Mouse (Mus musculus): ENCODE results near the gene Car14. TPM values are rescaled to one million over a fixed set of nuclear protein-coding genes. Genes with fewer than 3 reads are reported as not detected.
"Not testable (repeated sequence)": the region's sequence is repeated elsewhere in the genome, so short reads cannot be mapped to it uniquely, and the experiment has no call there.

Gene Car14
- polyA plus RNA-seq, 1 experiment from 2014 or later: 67.8 TPM

DNA sequence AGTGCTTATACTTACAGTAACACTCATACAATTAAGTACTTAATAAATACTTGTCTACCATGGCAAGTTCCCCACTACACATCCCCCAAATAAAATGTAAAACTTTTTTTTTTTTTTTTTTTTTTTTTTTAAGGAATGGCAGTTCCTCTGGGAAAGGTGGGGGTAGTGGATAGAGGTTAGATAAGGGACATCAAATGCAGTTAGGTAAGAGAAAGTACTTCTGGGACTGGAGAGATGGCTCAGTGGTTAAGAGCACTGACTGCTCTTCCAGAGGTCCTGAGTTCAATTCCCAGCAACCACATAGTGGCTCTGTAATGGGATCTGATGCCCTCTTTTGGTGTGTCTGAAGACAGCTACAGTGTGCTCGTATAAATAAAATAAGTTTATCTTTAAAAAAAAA is 47.4 kb downstream of the Car14 start:
- not testable (repeated sequence) for H3K4me2 ChIP-seq (ENCODE audit: low read depth, low read length); H3K27me3 ChIP-seq (ENCODE audit: control insufficient read depth, insufficient read depth, low read length); H3K9me3 ChIP-seq (replicated peaks; ENCODE audit: control insufficient read depth, low read length); H3K4me3 ChIP-seq (ENCODE audit: low read depth, low read length); DNase-seq (ENCODE audit: low spot score); H3K4me1 ChIP-seq (ENCODE audit: control insufficient read depth, insufficient read depth, low read length); H3K9ac ChIP-seq (replicated peaks; ENCODE audit: low read length); ATAC-seq (replicated peaks; ENCODE audit: insufficient number of reproducible peaks, low FRiP score, low TSS enrichment, low read depth); H3K36me3 ChIP-seq (replicated peaks; ENCODE audit: control insufficient read depth, insufficient read depth, low read depth, low read length); H3K27ac ChIP-seq (replicated peaks; ENCODE audit: low read depth, low read length)
- 82% methylated on average over 1 of the region's 1 CpGs for WGBS

- Histone ChIP-seq H3K27me3 (ENCODE audit: control insufficient read depth, insufficient read depth, low read length) (no peaks in the 10 kb centered on the region), H3K4me2 (ENCODE audit: low read depth, low read length) (peak overlapping the region; percentile 52), H3K4me3 (ENCODE audit: low read depth, low read length) (peak overlapping the region; percentile 91), H3K9ac (replicated peaks; ENCODE audit: low read length) (peak overlapping the region; percentile 82), H3K27ac (replicated peaks; ENCODE audit: low read depth, low read length) (peak overlapping the region; percentile 67), H3K9me3 (replicated peaks; ENCODE audit: control insufficient read depth, low read length) (no peaks in the 10 kb centered on the region), H3K36me3 (replicated peaks; ENCODE audit: control insufficient read depth, insufficient read depth, low read depth, low read length) (peaks cover 10% of the 10 kb centered on the region), H3K4me1 (ENCODE audit: control insufficient read depth, insufficient read depth, low read length) (no peaks in the 10 kb centered on the region)
- 22% methylated on average over 7 of the region's 7 CpGs for WGBS
- ATAC-seq (replicated peaks; ENCODE audit: insufficient number of reproducible peaks, low FRiP score, low TSS enrichment, low read depth): no peak
- DNase-seq (ENCODE audit: low spot score): peak; percentile 43
Observed at GRCm38 (mm10) chr3:95856115-95856514, 48.4 kb downstream of the Car14 start.

GRCm38 (mm10) chr3:95855502-95856089 is 48.9 kb downstream of the Car14 start, which contains the start of gene Prpf3:
Gene Prpf3 (minus strand): TSS chr3:95855885.
- DNase-seq (ENCODE audit: low spot score) (peak; percentile 96), ATAC-seq (replicated peaks; ENCODE audit: insufficient number of reproducible peaks, low FRiP score, low TSS enrichment, low read depth) (peak; percentile 96)
- under 1% methylated on average over 56 of the region's 56 CpGs for WGBS
- Histone ChIP-seq H3K4me1 (ENCODE audit: control insufficient read depth, insufficient read depth, low read length) (no peaks in the 10 kb centered on the region), H3K9ac (replicated peaks; ENCODE audit: low read length) (peak within 1 kb of the TSS; percentile 82), H3K27ac (replicated peaks; ENCODE audit: low read depth, low read length) (peak within 1 kb of the TSS; percentile 67), H3K27me3 (ENCODE audit: control insufficient read depth, insufficient read depth, low read length) (no peaks in the 10 kb centered on the region), H3K4me3 (ENCODE audit: low read depth, low read length) (peak within 1 kb of the TSS; percentile 91), H3K4me2 (ENCODE audit: low read depth, low read length) (peak within 1 kb of the TSS; percentile 52), H3K9me3 (replicated peaks; ENCODE audit: control insufficient read depth, low read length) (no peaks in the 10 kb centered on the region), H3K36me3 (replicated peaks; ENCODE audit: control insufficient read depth, insufficient read depth, low read depth, low read length) (peaks cover 13% of the 10 kb centered on the region)

GRCm38 (mm10) chr3:95851317-95851716 is 53.2 kb downstream of the Car14 start:
- H3K36me3 ChIP-seq (replicated peaks; ENCODE audit: control insufficient read depth, insufficient read depth, low read depth, low read length): peaks cover 27% of the 10 kb centered on the region
- H3K27ac ChIP-seq (replicated peaks; ENCODE audit: low read depth, low read length): no peak overlapping the region
- no peak overlapping the region for H3K4me2 ChIP-seq (ENCODE audit: low read depth, low read length)
- H3K4me3 ChIP-seq (ENCODE audit: low read depth, low read length): no peak overlapping the region
- H3K9ac ChIP-seq (replicated peaks; ENCODE audit: low read length): no peak overlapping the region
- WGBS: 95% methylated on average over 8 of the region's 8 CpGs
- ATAC-seq (replicated peaks; ENCODE audit: insufficient number of reproducible peaks, low FRiP score, low TSS enrichment, low read depth): no peak
- DNase-seq (ENCODE audit: low spot score): no peak
- H3K4me1 ChIP-seq (ENCODE audit: control insufficient read depth, insufficient read depth, low read length): no peaks in the 10 kb centered on the region
- H3K9me3 ChIP-seq (replicated peaks; ENCODE audit: control insufficient read depth, low read length): no peaks in the 10 kb centered on the region
- H3K27me3 ChIP-seq (ENCODE audit: control insufficient read depth, insufficient read depth, low read length): no peaks in the 10 kb centered on the region

DNA sequence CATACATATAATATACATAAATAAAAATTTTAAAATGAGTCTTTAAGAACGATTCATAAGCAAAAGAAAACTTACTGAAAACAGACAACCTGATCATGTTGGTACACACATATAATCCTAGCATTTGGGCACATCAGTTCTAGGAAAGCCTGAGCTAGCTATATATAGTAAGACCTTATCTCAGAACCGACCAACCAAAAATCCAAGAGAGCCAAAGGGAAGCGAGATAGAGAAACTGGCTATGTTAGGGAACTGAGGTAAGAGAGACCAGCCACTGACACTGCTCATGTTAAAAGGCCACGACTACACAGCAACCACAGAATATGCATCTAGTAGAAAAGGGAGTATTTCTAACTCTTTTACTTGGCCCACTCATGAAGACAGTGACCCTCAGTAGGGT is 53.9 kb downstream of the Car14 start:
- H3K36me3 ChIP-seq (replicated peaks; ENCODE audit: control insufficient read depth, insufficient read depth, low read depth, low read length): peaks cover 31% of the 10 kb centered on the region
- no peak overlapping the region for H3K9ac ChIP-seq (replicated peaks; ENCODE audit: low read length)
- 79% methylated on average over 4 of the region's 4 CpGs for WGBS
- no peak overlapping the region for H3K4me3 ChIP-seq (ENCODE audit: low read depth, low read length)
- ATAC-seq (replicated peaks; ENCODE audit: insufficient number of reproducible peaks, low FRiP score, low TSS enrichment, low read depth): no peak
- DNase-seq (ENCODE audit: low spot score): no peak
- H3K4me1 ChIP-seq (ENCODE audit: control insufficient read depth, insufficient read depth, low read length): no peaks in the 10 kb centered on the region
- H3K27ac ChIP-seq (replicated peaks; ENCODE audit: low read depth, low read length): no peak overlapping the region
- no peak overlapping the region for H3K4me2 ChIP-seq (ENCODE audit: low read depth, low read length)
- no peaks in the 10 kb centered on the region for H3K27me3 ChIP-seq (ENCODE audit: control insufficient read depth, insufficient read depth, low read length)
- no peaks in the 10 kb centered on the region for H3K9me3 ChIP-seq (replicated peaks; ENCODE audit: control insufficient read depth, low read length)

Other genes starting within 250 kb of the Car14 start
- 77.1 and 83.3 TPM in 2 replicates for gene Mcl1, start 245.9 kb downstream of the Car14 start, polyA plus RNA-seq (2014; fragmentation: Nextera tagmentation; extraction: Ambion mirVana)
- gene Adamtsl4, start 216.8 kb downstream of the Car14 start, polyA plus RNA-seq (2014; fragmentation: Nextera tagmentation; extraction: Ambion mirVana): 0.55 and 0.71 TPM in 2 replicates
- gene Ecm1, start 165.1 kb downstream of the Car14 start, polyA plus RNA-seq (2014; fragmentation: Nextera tagmentation; extraction: Ambion mirVana): 5.1 and 6.1 TPM in 2 replicates
- 47.7 and 53.1 TPM in 2 replicates for gene Tars2, start 144.5 kb downstream of the Car14 start, polyA plus RNA-seq (2014; fragmentation: Nextera tagmentation; extraction: Ambion mirVana)
- 21.5 and 24.4 TPM in 2 replicates for gene Rprd2, start 85.8 kb downstream of the Car14 start, polyA plus RNA-seq (2014; fragmentation: Nextera tagmentation; extraction: Ambion mirVana)
- 69.4 and 70.6 TPM in 2 replicates for gene Prpf3, start 48.8 kb downstream of the Car14 start, polyA plus RNA-seq (2014; fragmentation: Nextera tagmentation; extraction: Ambion mirVana)
- gene Mrps21, start 33.2 kb downstream of the Car14 start, polyA plus RNA-seq (2014; fragmentation: Nextera tagmentation; extraction: Ambion mirVana): 331 and 337 TPM in 2 replicates
- gene Ciart, start 22.4 kb downstream of the Car14 start, polyA plus RNA-seq (2014; fragmentation: Nextera tagmentation; extraction: Ambion mirVana): 6.3 and 7.7 TPM in 2 replicates
- 7.8 and 10.2 TPM in 2 replicates for gene BC028528, start 12.7 kb downstream of the Car14 start, polyA plus RNA-seq (2014; fragmentation: Nextera tagmentation; extraction: Ambion mirVana)
- 31.8 and 33.3 TPM in 2 replicates for gene Aph1a, start 10.7 kb downstream of the Car14 start, polyA plus RNA-seq (2014; fragmentation: Nextera tagmentation; extraction: Ambion mirVana)
- 120 and 128 TPM in 2 replicates for gene Anp32e, start 24.6 kb upstream of the Car14 start, polyA plus RNA-seq (2014; fragmentation: Nextera tagmentation; extraction: Ambion mirVana)
- gene Plekho1, start 91.3 kb upstream of the Car14 start, polyA plus RNA-seq (2014; fragmentation: Nextera tagmentation; extraction: Ambion mirVana): 63.1 and 64.8 TPM in 2 replicates
- gene Vps45, start 153.8 kb upstream of the Car14 start, polyA plus RNA-seq (2014; fragmentation: Nextera tagmentation; extraction: Ambion mirVana): 20.7 and 21.3 TPM in 2 replicates
- 10.7 and 12.1 TPM in 2 replicates for gene Otud7b, start 199.8 kb upstream of the Car14 start, polyA plus RNA-seq (2014; fragmentation: Nextera tagmentation; extraction: Ambion mirVana)

Measured in embryonic facial prominence, embryonic 11.5 days (tissue).